Mouse (Mus musculus) cerebellum, adult 2 months (tissue): ENCODE measurements around the gene Cdc7. TPM values are rescaled to one million over a fixed set of nuclear protein-coding genes. Genes with fewer than 3 reads are reported as not detected.

Experiments used
- DNase-seq, 2 experiments: peaks; one replicate each; pipeline ENCODE4 v3.0.0; 2021
- H3K27ac ChIP-seq: fragments of 200-500 bp; 2 replicates; pipeline ENCODE4 v1.5.1; 2012; ENCODE audit warnings: low read length, control low read depth, inconsistent platforms; ENCODE audit not compliant: insufficient read depth
- H3K27me3 ChIP-seq: fragments of 200-500 bp; 2 replicates; pipeline ENCODE4 v1.6.1; 2012; ENCODE audit warnings: inconsistent platforms, mild to moderate bottlenecking, low read length, moderate library complexity; ENCODE audit not compliant: control insufficient read depth, insufficient read depth
- H3K4me1 ChIP-seq: fragments of 200-500 bp; 2 replicates; pipeline ENCODE4 v1.6.1; 2011; ENCODE audit warnings: low read length; ENCODE audit not compliant: control insufficient read depth, insufficient read depth
- H3K4me3 ChIP-seq: fragments of 200-500 bp; replicated peaks from 2 replicates; pipeline ENCODE3; 2011; ENCODE audit warnings: mild to moderate bottlenecking, low read depth, low read length, control low read depth; ENCODE audit not compliant: insufficient read depth
- CTCF ChIP-seq: fragments of 200-500 bp; IDR thresholded peaks from 2 replicates; pipeline ENCODE4 v1.5.1; 2011; ENCODE audit warnings: low read depth, mild to moderate bottlenecking, control low read depth, low read length, moderate library complexity, borderline replicate concordance; ENCODE audit not compliant: insufficient read depth
- POLR2A ChIP-seq: fragments of 200-500 bp; IDR thresholded peaks from 2 replicates; pipeline ENCODE4 v1.6.1; 2011; ENCODE audit warnings: low read length, control low read depth, borderline replicate concordance; ENCODE audit not compliant: insufficient read depth
- WGBS: fragments of 180-500 bp; shearing (Covaris S2); methylation state at CpG from one replicate; pipeline ENCODE4 v1.1.7; 2018; 5-methylcytosine and 5-hydroxymethylcytosine counted together
- polyA plus RNA-seq: library from polyadenylated mRNA; depleted of rRNA; stranded (reverse); fragments of >200 nt; gene quantifications from 2 replicates; pipeline ENCODE4 v1.2.3, GENCODE M21; 2012; rRNA removed

The Cdc7 gene
- 31.2 and 35.2 TPM in 2 replicates for polyA plus RNA-seq

DNA sequence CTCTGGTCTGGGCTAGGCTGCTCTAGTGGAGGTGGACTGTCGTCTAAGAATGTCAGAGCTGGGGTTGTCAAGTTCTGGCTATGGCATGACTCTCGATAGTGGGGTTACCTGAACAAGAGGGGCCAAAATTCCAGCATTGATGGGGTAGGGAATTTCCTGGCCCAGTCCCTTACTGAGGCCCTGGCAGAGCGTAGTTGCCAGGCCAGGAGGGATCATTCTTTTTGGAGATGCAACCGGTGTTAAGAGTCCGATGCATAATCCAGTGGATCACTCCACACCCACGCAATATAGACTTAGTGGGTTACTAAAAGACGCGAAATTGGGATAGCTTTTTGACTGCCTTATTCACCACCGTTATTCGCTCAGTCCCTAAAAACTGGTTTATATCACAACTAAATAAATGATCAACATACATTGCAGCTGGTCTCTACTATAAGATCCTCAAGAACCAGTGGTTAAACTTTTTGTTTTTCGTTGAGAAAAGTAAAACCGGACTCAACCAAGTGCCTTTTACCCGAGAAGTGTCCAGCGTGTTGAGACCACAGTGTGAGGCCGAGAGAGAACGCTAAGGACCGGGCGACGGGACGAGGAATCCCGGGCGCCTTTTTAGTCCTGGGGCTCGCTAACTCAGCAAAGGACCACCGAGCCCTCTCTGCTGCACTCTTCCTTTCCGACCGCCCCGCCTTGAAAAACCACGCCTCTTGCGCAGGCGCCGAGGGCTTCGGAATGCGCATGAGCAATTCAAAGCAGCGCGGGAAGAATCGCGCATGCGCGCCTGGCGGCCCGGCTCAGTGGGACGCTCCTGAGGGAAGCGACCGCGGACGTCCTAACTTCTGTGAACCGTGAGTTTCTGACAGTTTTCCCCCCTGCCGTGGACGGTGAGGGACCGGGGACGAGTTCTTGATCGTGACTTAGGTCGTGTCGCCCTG, at the start of gene Cdc7:
Gene Cdc7 (plus strand): TSS at position 739 of the 929 bp plus-strand sequence.
- 6% methylated on average over 54 of the region's 54 CpGs for WGBS
- H3K27me3 ChIP-seq: no peaks in the 10 kb centered on the region
- H3K27ac ChIP-seq: peak within 1 kb of the TSS; percentile 68
- TF ChIP-seq CTCF (no peak), POLR2A (peak; percentile 82; the same call in 1 of the 2 replicates)
- peak; percentile 91 to 97 for DNase-seq
- H3K4me3 ChIP-seq: peak within 1 kb of the TSS; percentile 89
- H3K4me1 ChIP-seq: no peaks in the 10 kb centered on the region

DNA sequence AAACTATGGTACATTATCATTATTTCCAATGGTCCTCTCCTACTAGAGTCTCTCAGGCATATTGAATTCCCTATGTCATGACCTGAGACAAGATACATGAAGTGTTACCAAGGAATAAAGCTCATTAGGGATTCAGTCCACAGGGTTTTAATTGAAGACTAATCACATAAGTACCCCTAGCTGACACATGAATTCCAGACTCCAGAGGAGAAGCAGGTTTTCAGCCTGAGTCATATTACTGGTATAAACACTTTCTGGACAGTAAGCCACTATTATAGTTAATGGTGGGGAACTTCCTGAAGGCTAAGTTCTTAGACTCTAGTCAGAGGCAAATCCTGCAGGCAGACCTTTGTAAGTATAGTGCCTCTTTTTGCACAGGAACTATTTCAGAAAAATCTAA, 44.8 kb upstream of the Cdc7 start:
- Histone ChIP-seq H3K27me3 (no peaks in the 10 kb centered on the region), H3K4me3 (no peak overlapping the region), H3K27ac (no peak overlapping the region), H3K4me1 (no peaks in the 10 kb centered on the region)
- TF ChIP-seq POLR2A (no peak), CTCF (no peak)
- no peak for DNase-seq

DNA sequence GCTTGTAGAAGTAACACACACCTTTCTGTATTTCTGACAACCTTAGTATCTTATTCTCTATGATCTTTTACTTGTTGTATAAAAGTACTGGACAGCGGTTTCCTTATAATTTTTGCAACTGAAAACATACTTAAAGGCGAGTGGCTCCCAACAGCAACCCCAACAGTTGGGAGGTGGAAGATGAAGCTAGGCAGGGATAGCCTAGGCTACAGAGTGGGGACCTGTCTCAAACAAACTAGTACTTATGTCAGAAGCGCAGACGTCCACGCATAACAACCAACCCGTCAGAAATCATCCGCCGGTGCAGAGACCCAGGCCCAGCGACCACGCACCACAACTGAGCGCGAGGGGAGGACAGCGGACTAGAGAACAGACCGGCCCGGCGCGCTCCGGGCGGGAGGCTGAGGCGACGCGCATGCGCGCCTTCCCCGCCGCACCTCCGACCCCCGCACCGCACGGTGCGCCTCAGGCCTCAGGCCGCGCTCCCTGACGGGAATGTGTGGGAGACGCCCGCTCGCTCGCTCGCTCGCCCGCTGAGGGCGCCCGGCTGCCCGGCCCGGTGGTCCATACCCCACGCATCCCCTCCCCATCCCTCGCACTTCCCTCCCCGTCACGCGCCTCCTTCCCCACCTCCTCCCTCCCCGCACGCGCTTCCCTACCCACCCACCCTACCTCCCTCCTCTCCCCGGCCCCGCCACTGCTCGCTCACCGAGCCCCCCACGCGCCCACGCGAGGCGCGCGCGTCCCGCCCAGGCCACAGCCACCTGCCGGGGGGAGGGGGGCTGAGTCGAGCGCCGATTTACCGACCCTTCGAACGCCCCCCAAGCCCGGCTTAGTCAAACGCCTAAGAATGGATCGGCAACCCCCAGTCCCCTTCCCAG, 38.4 kb upstream of the Cdc7 start, which contains the start of gene Hfm1:
Gene Hfm1 (minus strand): TSS at position 834 of the 881 bp plus-strand sequence.
- WGBS: 2% methylated on average over 69 of the region's 76 CpGs
- Histone ChIP-seq H3K27me3 (no peaks in the 10 kb centered on the region), H3K27ac (peak within 1 kb of the TSS; percentile 41), H3K4me3 (peak within 1 kb of the TSS; percentile 82), H3K4me1 (no peaks in the 10 kb centered on the region)
- DNase-seq: peak; percentile 81 to 82
- TF ChIP-seq CTCF (no peak), POLR2A (peak; percentile 77)

DNA sequence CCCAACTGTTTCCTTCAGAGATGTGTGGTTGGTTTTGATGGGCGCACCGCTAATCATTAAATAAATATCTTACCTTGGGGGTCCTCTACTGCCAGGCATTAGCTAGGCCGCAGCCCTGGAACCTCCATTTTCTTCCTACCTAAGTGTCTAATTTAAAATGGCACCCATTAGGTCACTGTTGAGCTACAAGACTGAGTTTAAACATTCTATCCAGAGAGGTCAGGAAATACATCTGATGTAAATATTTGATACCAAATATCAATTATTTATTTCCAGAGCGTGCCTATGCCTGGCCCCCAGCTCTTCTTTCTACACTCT, 37.8 kb upstream of the Cdc7 start:
- 47% methylated on average over 4 of the region's 4 CpGs for WGBS
- TF ChIP-seq CTCF (no peak), POLR2A (no peak)
- Histone ChIP-seq H3K4me3 (peak overlapping the region; percentile 82), H3K27ac (no peak overlapping the region), H3K4me1 (no peaks in the 10 kb centered on the region), H3K27me3 (no peaks in the 10 kb centered on the region)
- no peak for DNase-seq

DNA sequence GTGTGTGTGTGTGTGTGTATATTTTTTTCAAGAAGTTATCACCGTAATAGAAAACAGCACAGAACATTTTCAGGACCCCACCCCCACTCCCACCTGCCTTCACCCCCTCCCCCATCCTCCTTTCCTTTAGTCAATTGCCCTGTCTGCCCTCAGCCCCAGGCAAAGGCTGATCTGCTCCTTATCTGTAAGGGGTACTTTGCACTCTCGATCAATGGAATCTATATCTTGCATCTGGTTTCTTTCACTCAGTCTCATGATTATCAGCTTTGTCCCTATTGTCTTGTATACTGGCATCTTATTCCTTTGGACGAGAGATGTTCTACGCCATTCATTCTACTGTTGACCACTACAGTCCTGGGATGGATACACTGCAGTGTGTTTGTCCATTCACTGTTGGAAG, 36.1 kb upstream of the Cdc7 start:
- WGBS: 80% methylated on average over 4 of the region's 4 CpGs
- no peak overlapping the region for H3K4me3 ChIP-seq
- H3K27ac ChIP-seq: no peak overlapping the region
- no peak for TF ChIP-seq CTCF
- no peak for TF ChIP-seq POLR2A
- no peaks in the 10 kb centered on the region for H3K27me3 ChIP-seq
- no peaks in the 10 kb centered on the region for H3K4me1 ChIP-seq
- DNase-seq: no peak

DNA sequence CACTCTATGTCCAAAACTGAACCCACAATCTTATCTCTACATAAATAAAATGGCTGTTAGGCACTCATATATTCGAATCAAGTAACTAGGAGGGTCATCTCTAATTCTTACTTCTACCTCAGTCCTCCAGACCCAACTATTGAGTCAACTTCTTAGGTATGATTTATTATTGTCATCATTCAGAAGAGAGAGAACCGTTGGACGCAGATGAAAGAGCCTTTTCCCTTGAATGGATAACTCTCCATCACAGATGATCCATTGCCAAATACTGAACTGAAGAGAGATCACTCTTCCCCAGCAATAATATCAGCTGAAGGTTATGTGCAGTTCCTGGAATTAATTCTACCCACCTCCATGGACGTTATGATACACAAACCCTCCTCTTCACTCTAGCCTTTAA, 17.8 kb upstream of the Cdc7 start:
- TF ChIP-seq CTCF (no peak), POLR2A (no peak)
- H3K27ac ChIP-seq: no peak overlapping the region
- WGBS: 82% methylated on average over 4 of the region's 4 CpGs
- H3K4me1 ChIP-seq: no peaks in the 10 kb centered on the region
- no peaks in the 10 kb centered on the region for H3K27me3 ChIP-seq
- no peak overlapping the region for H3K4me3 ChIP-seq
- no peak for DNase-seq

DNA sequence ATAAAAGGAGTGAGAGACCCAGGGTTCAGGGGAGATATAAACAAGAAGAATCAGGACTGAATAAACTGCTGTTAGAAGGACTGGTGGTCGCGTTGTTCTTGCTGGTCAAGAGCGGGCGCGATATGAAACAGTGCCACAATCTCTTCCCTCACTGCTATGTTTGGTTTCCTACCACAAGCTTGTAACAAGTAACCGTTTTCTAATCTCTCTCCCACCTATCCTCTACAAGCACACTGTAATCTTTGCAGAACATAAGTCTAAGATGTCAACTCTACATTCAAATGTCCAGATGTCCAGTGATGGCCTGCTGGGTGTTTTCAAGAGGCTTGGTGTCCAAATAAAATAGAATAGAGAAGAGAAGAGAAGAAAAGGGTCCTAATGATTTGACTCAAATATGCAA, 15.4 kb upstream of the Cdc7 start:
- TF ChIP-seq CTCF: no peak
- no peak for TF ChIP-seq POLR2A
- no peak overlapping the region for H3K27ac ChIP-seq
- no peak overlapping the region for H3K4me3 ChIP-seq
- 88% methylated on average over 6 of the region's 6 CpGs for WGBS
- no peaks in the 10 kb centered on the region for H3K27me3 ChIP-seq
- no peaks in the 10 kb centered on the region for H3K4me1 ChIP-seq
- DNase-seq: no peak
